Comparison of ENCODE assay signal across 8 mouse cellular contexts in the genomic region with DNA sequence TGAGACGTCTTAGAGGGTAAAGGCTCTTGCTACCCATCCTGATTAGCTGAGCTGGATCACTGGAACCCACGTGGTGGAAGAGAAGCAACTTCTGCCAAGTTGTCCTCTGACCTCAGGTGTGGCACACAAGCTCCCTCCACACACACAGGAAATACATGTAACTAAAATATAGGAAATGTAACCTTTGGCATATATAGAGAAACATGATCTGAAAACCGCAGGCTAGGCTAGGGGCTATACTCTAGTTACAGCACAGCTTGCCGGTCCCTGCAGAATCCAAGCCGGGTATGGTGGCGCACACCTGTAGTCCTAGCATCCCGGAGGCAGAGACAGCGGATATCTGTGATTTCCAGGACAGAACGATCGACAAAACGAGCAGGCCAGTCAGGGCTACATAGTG. TPM values are rescaled to one million over a fixed set of nuclear protein-coding genes. Genes with fewer than 3 reads are reported as not detected.
DNase-seq lines count a peak whose midpoint lies in the region; ATAC-seq lines count a peak whose summit lies in the region.

No protein-coding gene starts in this region.

- H3K4me1 ChIP-seq in intestine, embryonic 14.5 days (replicated peaks; ENCODE audit: control insufficient read depth, insufficient read depth, low read length): peaks cover 16% of the 10 kb centered on the region
- peaks cover 21% of the 10 kb centered on the region for H3K4me1 ChIP-seq in midbrain, embryonic 15.5 days

- H3K9me3 ChIP-seq in intestine, embryonic 14.5 days (ENCODE audit: control insufficient read depth, low read length): no peaks in the 10 kb centered on the region
- H3K9me3 ChIP-seq in midbrain, embryonic 15.5 days: no peaks in the 10 kb centered on the region

- peak overlapping the region; percentile 92 for H3K27ac ChIP-seq in intestine, embryonic 14.5 days (ENCODE audit: low read depth)
- peak overlapping the region; percentile 90 for H3K27ac ChIP-seq in midbrain, embryonic 15.5 days

- H3K9ac ChIP-seq in intestine, embryonic 14.5 days (ENCODE audit: low read length): peak overlapping the region; percentile 92
- peak overlapping the region; percentile 64 for H3K9ac ChIP-seq in midbrain, embryonic 15.5 days

- H3K36me3 ChIP-seq in intestine, embryonic 14.5 days (ENCODE audit: control insufficient read depth, insufficient read depth, low read length): peaks cover 16% of the 10 kb centered on the region
- peaks cover 7% of the 10 kb centered on the region; the same call in 1 of the 2 replicates for H3K36me3 ChIP-seq in midbrain, embryonic 15.5 days (replicated peaks)

- ATAC-seq in intestine, embryonic 14.5 days (replicated peaks; ENCODE audit: low FRiP score, low TSS enrichment, low read depth): peak; percentile 60
- ATAC-seq in midbrain, embryonic 15.5 days (replicated peaks): peak; percentile 68

- WGBS in intestine, embryonic 14.5 days: 1% methylated on average over 11 of the region's 11 CpGs
- 2% methylated on average over 11 of the region's 11 CpGs for WGBS in midbrain, embryonic 15.5 days

- DNase-seq in gastrocnemius, postnatal 10 days: peak; percentile 5
- no peak for DNase-seq in gastrocnemius, adult 8-10 months (ENCODE audit: low spot score in 2 of 2)
- peak; percentile 27 for DNase-seq in urinary bladder, postnatal 25 days (ENCODE audit: low spot score)
- no peak for DNase-seq in urinary bladder, postnatal 36 days (ENCODE audit: low spot score in 2 of 2)
- no peak for DNase-seq in intestine, embryonic 14.5 days (ENCODE audit: low spot score)
- DNase-seq in embryo, embryonic 10.5 days (ENCODE audit: low spot score): no peak
- DNase-seq in thymus, adult 18-20 months: no peak

- peak overlapping the region; percentile 90 for H3K4me3 ChIP-seq in intestine, embryonic 14.5 days (ENCODE audit: low read depth, low read length)
- H3K4me3 ChIP-seq in midbrain, embryonic 15.5 days: peak overlapping the region; percentile 92

- no peaks in the 10 kb centered on the region for H3K27me3 ChIP-seq in intestine, embryonic 14.5 days (replicated peaks; ENCODE audit: control insufficient read depth, insufficient read depth, low read length)
- H3K27me3 ChIP-seq in midbrain, embryonic 15.5 days (replicated peaks): no peaks in the 10 kb centered on the region

- peak overlapping the region; percentile 97 for H3K4me2 ChIP-seq in intestine, embryonic 14.5 days (ENCODE audit: low read length)
- peak overlapping the region; percentile 81 for H3K4me2 ChIP-seq in midbrain, embryonic 15.5 days

RNA-seq across cellular contexts. Expression of a gene that starts 0.5 kb away (rescaled TPM):
- total RNA-seq in gastrocnemius, postnatal 10 days (2021): 10 to 100 TPM; 16.9 to 17.0 TPM
- total RNA-seq in gastrocnemius, adult 8-10 months (2022): 10 to 100 TPM; 13.5 to 21.3 (median 16.4) TPM
- polyA plus RNA-seq in intestine, embryonic 14.5 days (2014; fragmentation: Nextera tagmentation; extraction: Ambion mirVana): 48.2 and 48.9 TPM in 2 replicates
- 54.1 and 56.2 TPM in 2 replicates for polyA plus RNA-seq in midbrain, embryonic 15.5 days (2015; fragmentation: Nextera tagmentation; extraction: Ambion mirVana)

RNA-seq across cellular contexts. Expression of a gene that starts 31.6 kb away (rescaled TPM):
- total RNA-seq in gastrocnemius, postnatal 10 days (2021): 10 to 100 TPM; 54.8 to 82.3 TPM
- 10 to 100 TPM; 21.8 to 26.2 (median 23.5) TPM for total RNA-seq in gastrocnemius, adult 8-10 months (2022)
- 90.0 and 91.5 TPM in 2 replicates for polyA plus RNA-seq in intestine, embryonic 14.5 days (2014; fragmentation: Nextera tagmentation; extraction: Ambion mirVana)
- 46.8 and 47.1 TPM in 2 replicates for polyA plus RNA-seq in midbrain, embryonic 15.5 days (2015; fragmentation: Nextera tagmentation; extraction: Ambion mirVana)

Comparison
In these comparisons a context has a peak if more than half of its experiments do, and no peak if none do; other contexts are left out.
1. DNase-seq: peak in gastrocnemius, postnatal 10 days (single experiment) and urinary bladder, postnatal 25 days (single experiment); none in gastrocnemius, adult 8-10 months (0 of 2), urinary bladder, postnatal 36 days (0 of 2), intestine, embryonic 14.5 days (single experiment), embryo, embryonic 10.5 days (single experiment) and thymus, adult 18-20 months (0 of 2).